Mouse (Mus musculus) left cerebral cortex, adult 9 months (tissue): ENCODE measurements around the gene Enc1.

ENCODE experiments used
- DNase-seq, 2 experiments: peaks; one replicate each; pipeline ENCODE4 v3.0.0; 2022; ENCODE audit warnings: low spot score in 2 of 2

Enc1 gene

GRCm38 (mm10) chr13:97292026-97292425, 51.1 kb downstream of the Enc1 start:
- DNase-seq, result no peak

DNA sequence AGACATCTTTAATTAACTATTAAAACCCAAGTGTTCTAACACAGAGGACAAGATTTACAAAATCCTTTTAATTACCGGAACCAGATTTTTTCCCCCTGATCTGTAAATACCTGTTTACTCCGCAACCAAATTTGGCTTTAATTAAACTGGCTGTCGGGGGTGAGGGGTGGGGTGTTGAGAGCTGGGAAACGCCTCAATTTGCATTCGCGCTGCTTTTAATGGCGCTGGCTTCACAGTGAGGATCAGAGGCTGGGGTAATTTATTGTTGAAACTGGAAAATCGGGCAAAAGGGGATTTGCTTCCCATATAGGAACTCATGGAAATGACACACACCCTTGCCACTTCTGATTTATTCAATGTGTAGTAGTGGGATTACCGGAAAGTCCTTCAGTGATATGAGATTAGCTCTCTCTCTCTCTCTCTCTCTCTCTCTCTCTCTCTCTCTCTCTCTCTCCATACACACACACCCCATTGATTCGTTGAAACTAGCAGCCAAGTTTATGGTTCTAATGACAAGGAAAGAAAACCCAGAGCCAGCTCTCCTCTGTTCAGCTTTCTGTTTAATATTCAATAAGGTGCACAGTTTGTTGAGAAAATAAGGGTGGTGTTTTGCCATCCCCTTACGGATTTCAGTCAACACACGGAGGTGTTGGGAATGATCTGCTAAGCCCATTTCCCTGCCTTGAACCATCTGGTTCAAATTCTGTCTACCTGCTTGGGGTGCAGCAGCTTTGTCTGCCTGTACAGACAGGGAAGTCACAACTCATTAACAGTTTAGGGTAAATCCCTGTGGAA, 51.7 kb downstream of the Enc1 start:
- no peak for DNase-seq

- DNase-seq, result no peak
Measured at GRCm38 (mm10) chr13:97295101-97295852, 54.4 kb downstream of the Enc1 start.

DNA sequence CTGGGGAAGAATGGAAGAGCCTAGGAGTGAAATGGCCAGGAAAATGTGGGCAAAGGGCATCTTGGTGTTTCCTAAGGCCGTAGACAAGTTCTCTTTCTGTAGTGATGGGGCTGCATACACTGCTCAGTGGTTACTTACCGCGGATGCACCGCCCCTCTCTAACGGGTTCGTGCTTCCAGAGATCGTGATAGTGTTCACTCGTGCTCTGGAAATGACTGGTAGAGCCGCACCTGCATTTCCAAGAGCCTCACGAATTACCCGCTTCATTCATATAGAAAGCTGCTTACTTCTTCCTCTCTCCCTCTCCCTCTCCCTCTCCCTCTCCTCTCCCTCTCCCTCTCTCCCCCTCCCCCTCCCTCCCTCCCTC, 54.9 kb downstream of the Enc1 start:
- DNase-seq, result no peak

GRCm38 (mm10) chr13:97296281-97296680, 55.4 kb downstream of the Enc1 start:
- no peak for DNase-seq

GRCm38 (mm10) chr13:97296757-97297156, 55.9 kb downstream of the Enc1 start:
- no peak for DNase-seq

- no peak for DNase-seq
Measured at GRCm38 (mm10) chr13:97297418-97298050, 56.6 kb downstream of the Enc1 start.

- DNase-seq, result no peak
Measured at GRCm38 (mm10) chr13:97298896-97299295, 58.0 kb downstream of the Enc1 start.

GRCm38 (mm10) chr13:97299877-97300873, 59.3 kb downstream of the Enc1 start:
- no peak for DNase-seq
